Mouse (Mus musculus) testis, adult 2 months (tissue): Measurements from ENCODE around the gene Ndufb4.

Experiments used
- CTCF ChIP-seq: fragments of 200-500 bp; IDR thresholded peaks from 2 replicates; pipeline ENCODE4 v1.5.1; 2012; ENCODE audit warnings: low read depth, mild to moderate bottlenecking, inconsistent platforms, low read length, moderate library complexity; ENCODE audit not compliant: control insufficient read depth, insufficient read depth, insufficient replicate concordance
- POLR2A ChIP-seq: fragments of 200-500 bp; IDR thresholded peaks from 2 replicates; pipeline ENCODE4 v1.6.1; 2012; ENCODE audit warnings: low read depth, mild to moderate bottlenecking, inconsistent platforms, low read length, moderate library complexity; ENCODE audit not compliant: control insufficient read depth

DNA sequence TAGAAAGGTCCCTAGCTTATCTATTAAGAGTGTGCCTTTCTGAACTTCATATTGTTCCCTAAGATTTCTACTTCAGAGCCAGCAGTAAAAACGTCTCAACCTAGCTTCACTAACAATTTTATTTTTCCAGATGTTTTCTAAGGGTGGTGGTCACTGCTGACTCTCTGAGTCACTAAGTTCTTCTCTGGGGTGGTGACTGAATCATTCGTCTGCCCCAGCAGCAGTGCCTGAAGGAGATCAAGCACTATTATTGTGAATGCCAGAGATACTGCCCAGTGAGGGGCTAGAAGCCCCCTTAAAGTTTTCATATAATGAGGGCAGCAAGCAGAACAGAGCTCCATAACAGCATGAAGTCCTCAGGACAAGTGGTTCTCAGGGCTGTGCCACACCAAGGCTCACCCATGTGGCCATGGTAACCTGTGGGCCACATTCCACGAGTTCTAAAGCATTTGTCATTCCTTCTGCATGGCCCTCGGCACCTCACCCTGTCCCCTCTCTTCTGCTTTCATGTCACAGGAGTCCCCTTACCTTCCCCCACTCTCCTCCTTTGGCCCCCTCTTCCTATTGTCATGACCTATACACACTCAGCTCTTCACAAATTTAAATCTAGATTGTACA is 16.5 kb upstream of the Ndufb4 start:
- TF ChIP-seq CTCF (no peak), POLR2A (no peak)
